Mouse (Mus musculus): ENCODE measurements around the gene Cdkn3. TPM values are rescaled to one million over a fixed set of nuclear protein-coding genes. Genes with fewer than 3 reads are reported as not detected.
A peak's percentile ranks its signal among the peaks of the same experiment; 100 is the strongest.
"Not testable (repeated sequence)": the region's sequence is repeated elsewhere in the genome, so short reads cannot be mapped to it uniquely, and the experiment has no call there.

Gene Cdkn3
- total RNA-seq, 2 experiments from 2014 or later = 2.9 to 4.8 TPM

DNA sequence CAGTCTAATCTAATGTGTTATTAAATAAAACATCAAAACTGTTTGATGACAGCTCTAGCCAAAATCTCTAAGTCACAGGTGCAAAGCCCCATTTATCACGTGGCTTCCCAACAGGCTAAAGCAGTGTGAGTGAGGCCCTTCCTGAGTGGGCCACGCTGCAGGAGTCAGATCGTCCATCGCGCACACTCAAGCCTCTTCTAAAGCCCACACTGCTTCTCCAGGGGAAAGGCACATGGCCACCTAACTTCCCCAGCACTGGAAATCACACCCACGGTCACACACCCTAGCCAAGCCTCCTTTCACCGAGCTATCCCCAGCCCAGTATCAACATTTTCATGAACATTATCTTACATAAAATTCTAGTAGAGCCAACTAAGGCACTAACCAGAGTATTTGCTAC is 20.7 kb downstream of the Cdkn3 start:
- no peak for DNase-seq
- intact Hi-C loops (cut with DNase I) = no loop called here

DNA sequence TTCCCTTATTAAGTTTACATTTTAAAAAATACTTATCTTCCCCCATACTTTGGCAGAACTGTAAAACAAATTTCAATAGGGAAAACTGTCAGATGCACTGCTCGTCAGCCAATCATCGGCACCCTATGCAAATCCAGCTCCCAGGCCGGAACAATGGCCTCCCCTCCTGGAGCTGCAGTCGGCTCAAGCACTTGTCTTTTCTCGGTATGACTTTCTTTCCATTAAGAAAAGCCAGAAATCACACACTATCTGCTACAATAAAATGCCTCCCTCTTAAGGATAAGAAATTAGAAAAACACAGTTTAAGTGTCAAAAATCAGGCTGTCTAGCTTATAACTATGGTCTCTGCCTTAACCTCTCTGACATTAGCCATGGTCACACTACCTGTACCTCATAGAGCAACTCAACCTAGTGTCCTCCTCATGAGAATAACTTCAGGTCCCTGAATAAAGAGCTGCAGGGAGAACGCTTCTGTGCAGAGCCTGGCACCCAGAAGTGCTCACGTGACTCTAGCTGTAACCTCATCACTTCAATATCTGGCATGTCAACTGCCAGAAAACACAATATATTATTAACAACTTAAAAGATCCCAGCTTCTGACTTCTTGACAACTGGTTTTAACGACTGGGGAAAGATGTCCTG is 22.0 kb downstream of the Cdkn3 start:
- DNase-seq = no peak
- intact Hi-C loops (cut with DNase I) = no loop called here

DNA sequence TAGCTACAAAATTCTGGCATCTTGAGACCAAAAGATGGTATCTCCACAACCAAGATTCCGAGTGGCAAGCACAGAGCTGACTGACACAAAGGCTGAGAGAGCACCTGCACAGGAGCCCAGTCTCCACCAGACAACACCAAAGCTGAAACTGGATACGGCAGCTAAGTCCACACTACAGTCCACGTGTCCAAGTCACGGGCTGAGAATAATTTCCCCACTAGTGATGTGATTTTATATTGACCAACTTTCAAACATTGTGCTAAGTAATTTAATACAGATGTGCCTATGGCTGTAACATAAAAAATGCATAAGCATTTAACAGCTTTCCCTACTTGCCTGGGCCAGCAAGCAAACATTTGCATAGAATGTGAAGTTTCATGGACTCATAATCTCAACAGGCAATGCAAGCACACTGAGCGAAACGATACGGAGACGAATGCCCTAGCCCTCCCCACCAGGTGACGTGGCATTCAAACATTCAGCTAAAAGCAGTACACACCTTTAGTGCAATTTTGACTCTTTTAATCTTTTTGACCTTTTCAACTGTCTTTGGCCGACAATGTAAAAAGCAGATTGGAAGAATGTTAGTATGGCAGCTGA is 23.1 kb downstream of the Cdkn3 start:
- DNase-seq = no peak
- intact Hi-C loops (cut with DNase I) = no loop called here

DNA sequence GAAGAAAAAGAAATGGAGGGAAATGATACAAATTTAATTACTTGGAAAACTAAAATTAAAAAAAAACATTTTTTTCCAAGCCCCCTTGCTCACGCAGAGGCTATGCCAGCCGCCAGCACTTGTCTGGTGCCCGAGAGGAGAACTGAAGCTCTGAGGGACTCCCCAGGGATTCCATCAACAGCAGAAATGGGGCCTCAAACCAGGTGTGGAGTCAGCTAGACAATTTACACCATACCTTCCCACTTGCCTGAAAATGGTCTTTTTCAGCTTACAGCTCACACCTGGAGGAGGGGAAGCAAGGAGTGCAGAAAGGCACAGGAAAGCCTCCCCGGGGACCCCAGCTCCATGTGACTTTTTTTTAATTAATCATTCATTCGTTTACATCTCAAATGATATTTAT is 24.9 kb downstream of the Cdkn3 start:
- no peak for DNase-seq
- intact Hi-C loops (cut with DNase I) = no loop called here

DNA sequence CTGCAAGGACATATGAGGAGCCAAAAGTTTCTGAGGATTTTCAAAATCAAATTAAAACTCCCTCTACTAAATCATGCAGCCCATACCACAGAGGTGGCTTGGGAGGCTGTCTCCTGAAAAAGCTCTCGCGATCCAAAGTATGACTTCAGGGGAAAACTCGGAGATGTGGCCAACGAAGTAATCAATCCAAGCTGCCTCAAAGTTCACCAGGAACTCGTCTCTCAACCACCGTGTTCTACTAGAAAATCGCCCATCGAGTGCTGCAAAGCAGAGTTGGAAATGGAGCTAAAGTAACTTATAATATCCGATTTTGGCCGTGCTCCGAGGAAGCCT is 27.1 kb downstream of the Cdkn3 start:
- no peak for DNase-seq
- intact Hi-C loops (cut with DNase I) = no loop called here

DNA sequence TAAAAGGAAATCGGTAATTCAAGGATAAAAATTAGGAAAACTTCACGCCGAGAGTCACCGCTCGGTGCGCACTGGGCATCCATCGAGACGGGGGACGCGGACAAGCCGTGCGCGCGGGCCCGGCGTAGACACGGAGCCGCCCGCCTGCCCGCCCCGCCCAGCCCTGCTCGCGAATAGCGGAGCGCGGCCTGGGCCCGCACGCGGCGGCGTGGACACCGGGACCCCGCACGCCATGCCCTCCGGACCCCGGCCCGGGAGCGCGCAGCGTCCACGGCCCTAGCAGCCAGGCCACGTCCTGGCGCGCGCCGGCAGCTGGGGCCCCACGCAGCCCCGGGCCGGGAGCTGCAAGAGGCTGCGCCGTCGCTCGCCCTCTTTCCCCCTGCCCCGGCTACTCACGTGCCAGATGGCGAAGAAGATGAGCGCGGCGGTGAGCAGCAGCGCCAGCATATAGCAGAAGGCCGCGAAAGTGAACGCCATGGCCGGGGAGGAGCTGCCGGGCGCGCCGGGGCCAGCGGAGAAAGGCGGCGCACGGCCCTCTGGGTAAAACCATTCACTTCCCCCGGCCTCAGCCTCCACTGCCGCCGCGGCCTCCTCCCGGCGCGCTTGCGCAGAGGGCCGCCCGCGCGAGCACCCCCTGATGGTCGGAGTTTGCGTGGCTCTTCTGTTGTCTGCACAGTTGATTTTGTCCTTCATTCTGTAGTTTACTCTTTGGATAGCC is 27.6 kb downstream of the Cdkn3 start, which contains the start of gene Cnih1:
Cnih1 (minus strand) TSS at position 625 of the 718 bp plus-strand sequence.
- intact Hi-C loops (cut with DNase I) = no loop called here
- peak; percentile 95 for DNase-seq

DNA sequence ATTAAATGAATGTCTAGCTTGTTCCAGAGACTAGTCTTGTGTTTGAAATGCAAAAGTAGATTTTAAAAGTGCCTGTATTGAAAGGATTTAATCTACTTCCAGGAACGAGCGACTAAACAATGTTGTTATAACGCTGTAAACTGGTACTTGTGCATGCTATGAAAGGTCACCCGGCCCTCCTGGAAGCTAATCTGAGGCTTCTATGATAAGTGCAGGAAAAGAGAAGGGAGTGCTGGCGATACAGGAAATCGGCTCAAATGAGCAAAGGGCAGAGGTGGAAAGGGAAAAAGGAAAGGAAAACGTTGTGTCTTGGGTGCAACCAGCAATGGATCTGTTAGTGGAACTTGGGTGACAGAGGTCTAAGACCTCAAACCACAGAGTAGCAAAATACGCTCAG is 28.2 kb downstream of the Cdkn3 start:
- DNase-seq = peak in 1 of 2 experiments; percentile 18
- intact Hi-C loops (cut with DNase I) = no loop called here

DNA sequence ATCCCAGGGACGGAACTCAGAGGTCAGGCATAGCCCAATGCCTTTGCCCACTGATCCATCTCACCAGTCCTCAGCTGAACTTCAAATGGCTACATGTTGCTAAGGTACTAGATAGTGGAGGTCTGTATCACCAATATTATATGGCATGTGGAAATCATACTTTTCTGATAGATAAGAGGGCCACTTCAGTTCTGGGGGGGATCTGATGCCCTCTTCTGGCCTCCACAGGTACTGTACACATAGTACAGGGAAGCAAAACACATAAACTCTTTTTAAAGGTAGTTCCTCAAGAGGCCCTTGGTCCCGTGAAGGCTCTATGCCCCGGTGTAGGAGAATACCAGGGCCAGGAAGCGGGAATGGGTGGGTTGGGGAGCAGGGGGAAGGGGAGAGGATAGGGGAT is 30.0 kb downstream of the Cdkn3 start:
- intact Hi-C loops (cut with DNase I) = no loop called here

DNA sequence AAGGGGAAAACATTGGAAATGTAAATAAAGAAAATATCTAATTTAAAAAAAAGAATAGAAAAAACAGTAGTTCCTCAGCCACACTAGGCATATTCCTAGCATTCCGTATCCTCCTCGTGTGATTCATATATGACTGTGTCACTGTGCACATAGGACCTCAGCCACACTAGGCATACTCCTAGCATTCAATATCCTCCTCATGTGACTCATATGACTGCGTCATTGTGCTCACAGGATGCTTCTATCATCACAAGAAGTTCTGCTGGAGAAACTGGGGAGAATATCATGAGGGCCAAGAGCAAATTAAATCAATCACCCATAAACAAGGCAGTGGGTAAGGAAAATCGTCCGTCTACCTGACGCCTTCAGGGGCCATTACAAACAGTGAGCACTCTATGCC is 30.4 kb downstream of the Cdkn3 start:
- intact Hi-C loops (cut with DNase I) = no loop called here
- DNase-seq = no peak

More for the DNA sequence above, 30.0 kb downstream of the Cdkn3 start:
- DNase-seq = no peak

DNA sequence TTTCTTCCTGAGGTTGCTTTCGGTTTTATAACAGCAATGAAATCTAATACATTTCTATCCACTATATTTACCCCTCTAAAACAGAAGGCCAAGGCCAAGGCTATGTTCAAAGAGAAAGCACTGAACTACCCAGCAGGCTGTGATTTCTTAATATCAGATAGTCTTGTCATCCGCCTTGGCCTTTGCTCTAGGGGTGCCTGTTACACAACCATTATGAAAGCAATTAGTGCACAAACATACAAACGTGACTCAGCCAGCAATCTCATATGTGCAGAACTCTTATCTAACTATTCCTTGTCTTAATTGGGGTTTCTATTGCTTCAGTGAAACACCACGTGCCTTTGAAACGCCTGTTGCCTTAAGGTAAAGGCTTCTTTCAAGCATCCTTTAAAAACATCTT is 33.8 kb downstream of the Cdkn3 start:
- no peak for DNase-seq
- intact Hi-C loops (cut with DNase I) = no loop called here

DNA sequence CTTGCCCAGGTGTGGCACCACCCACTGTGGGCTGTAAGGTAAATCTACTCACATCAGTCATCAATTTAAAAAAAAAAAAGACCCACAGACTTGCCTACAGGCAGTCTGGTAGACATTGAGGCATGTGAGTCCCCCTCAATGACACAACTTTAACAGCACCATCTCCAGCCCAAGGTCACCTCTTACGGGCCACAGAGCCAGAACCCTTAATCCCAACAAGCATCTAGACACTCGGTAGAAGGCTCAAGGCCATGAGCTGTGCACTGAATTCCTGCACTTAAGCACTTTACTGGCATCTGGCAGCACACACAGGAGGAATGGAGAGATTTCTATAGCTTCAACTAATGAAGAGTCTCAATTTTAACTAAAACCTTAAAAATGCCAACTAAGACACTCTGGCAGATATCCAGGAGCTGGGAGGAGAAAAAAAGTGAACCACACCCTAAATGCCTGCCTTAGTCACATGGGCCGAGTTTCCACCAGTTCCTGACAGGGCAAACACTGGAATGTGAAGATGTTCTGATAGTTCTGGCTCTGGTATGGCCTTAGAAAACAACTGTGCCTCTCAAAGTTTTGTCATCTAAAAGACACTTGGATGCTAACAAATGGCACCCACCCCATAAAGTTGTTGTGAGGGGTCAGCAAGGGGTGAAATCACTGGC is 40.5 kb downstream of the Cdkn3 start:
- intact Hi-C loops (cut with DNase I) = no loop called here
- DNase-seq = no peak

DNA sequence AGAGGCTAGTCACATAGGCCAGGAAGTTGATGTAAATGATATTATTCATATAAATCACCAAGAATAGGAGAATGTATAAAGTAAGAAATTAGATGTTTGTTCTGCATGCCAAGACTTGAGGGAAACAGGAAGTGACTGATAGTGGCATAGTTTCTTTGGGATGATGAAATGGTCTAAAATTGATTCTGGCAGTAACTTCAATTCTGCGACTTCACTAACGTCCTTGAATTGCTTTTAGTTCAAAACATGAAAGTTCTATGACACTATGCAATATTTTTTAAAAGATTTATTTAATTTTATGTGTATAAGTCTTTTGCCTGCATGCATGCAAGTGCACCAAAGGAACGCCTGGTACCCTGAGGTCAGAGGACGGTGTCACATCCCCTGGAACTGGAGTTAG is 42.9 kb downstream of the Cdkn3 start:
- DNase-seq = no peak
- intact Hi-C loops (cut with DNase I) = no loop called here

DNA sequence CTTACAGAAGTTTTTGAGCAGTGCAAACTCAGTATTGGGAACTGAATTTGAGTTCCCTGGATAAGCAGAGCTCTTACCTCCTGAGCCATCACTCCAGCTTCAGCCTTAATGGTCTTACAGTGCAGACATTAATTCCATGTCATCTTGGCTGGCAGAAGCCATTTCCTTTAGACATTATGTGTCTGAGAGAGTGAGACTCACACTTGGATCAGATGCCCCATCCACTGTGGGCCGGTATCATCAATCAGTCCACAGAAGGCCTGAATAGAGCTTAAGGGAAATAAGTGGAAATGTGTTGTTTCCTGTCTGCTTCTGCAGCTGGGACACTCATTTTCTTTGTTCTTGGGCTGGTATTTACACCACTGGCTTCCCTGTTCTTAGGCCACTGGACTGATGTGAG is 43.5 kb downstream of the Cdkn3 start:
- intact Hi-C loops (cut with DNase I) = no loop called here
- DNase-seq = no peak

DNA sequence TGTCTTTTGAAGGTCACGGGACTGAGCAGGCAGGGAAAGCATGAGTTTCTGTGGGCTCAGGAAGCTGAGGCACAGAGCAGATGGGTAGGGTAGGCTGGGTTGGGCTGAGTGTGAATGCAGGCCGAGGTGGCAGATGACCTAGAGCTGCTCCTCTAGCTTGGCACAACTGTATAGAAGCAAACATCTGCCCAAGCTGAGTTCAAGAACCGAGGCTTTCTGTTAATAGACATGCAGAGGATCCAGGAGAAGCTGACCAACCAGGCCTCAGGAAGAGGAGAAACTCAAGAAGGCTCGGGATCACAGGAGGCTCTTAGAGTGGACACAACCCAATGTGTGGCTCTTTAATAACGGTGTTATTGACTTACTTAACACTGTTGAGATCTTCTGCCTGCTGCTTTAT is 45.8 kb downstream of the Cdkn3 start:
- DNase-seq = no peak
- intact Hi-C loops (cut with DNase I) = no loop called here

DNA sequence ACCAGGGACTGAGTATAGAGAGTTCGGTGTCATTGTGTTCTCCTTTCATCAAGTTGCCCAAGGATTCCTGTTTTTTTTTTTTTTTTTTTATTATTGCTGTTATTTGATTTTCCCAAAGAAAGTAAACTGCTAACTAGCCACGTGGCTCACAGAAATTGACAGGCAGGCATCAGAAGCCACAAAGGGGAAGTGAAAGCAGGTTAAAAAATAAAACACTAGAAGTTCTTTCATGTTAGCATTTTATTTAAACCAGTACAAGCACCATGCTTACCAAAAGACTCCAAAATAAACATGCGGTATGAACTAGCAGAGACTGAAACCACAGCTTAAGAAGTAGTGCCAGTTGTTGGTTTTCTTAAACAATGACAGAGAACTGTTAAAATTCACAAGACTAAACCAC is 47.6 kb downstream of the Cdkn3 start:
- no peak for DNase-seq
- intact Hi-C loops (cut with DNase I) = no loop called here

DNA sequence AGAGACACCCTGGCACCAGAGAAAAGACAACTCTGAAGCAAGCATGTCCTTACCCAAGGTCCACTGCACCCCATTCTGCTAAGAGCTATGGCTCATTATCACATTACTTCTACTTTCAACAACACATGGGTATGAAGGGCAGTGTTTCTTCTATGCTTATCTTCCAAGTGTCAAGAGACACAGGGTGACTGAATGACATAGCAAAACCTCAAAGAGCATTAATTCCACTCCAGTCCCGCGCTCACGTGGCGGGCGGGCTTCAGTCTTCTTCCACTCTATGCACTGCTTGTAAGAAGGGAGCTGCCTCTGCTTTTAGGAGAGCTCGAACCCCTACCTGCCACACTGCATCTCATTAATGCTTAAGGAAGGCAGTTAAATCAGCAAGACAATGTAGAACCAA is 55.3 kb downstream of the Cdkn3 start:
- intact Hi-C loops (cut with DNase I) = no loop called here
- DNase-seq = no peak

DNA sequence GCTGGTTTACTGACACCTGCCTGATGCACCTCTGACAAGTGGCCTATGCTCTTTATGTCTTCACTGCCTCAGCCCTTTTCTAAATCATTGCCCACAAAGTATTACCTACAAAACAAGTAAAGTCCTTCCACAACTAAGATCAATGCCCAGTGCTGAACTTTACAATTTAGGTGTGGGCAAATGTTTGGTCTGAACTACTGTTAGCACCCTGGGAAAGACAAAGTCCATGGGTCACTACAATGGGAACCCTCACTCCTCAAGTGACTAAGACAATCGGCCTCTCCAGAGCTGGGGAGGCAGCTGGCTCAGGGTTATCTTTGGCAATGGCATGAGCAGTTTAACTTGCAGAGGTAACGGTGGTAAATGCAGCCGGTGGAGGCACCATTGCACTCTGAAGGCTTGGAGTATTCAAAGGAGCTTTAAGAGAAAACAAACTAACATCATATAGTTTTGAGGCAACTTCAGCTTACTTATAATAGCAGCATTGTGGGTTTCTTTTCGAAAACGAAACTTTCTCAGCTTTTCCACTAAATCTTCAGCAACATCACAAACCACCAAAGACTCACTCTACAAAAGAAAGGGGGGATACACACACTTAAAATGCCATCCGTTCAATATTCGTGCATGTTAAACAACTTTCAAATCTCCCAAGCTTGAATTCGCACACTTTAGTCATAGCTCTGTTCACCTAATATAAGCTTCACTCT is 56.7 kb downstream of the Cdkn3 start:
- no peak for DNase-seq
- intact Hi-C loops (cut with DNase I) = no loop called here

DNA sequence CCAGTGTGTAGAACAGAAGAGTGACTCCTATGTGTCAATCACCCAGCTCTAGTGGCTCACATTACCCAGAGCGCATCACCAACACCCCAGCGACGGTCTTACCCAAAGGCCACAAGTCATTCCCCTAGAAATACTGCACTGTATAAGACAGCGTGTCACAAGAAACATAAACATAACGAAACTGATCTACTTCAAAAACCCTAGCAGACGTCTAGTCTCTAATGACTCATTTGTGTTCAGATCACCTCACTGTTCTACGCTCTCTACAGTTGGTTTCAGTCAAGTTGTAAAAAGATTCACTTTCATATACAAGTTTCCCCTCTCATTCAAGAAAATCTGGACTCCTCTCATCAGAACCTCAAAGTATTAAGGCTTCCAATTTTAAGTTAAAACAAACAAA is 58.4 kb downstream of the Cdkn3 start:
- DNase-seq = no peak
- intact Hi-C loops (cut with DNase I) = no loop called here

DNA sequence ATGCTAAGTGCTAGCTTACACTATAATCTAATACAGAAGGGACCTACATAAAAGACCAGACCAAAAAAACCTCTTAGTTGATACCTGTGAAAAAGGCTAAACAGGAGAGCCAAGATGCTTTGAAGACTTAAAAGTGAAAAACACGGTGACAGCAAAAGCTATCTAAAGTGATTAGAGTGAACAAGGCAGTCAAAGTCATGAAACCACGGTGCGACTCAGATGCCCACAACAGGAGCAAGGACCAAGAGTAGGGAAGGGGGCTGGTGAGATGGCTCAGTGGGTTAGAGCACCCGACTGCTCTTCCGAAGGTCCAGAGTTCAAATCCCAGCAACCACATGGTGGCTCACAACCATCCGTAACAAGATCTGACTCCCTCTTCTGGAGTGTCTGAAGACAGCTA is 59.6 kb downstream of the Cdkn3 start:
- intact Hi-C loops (cut with DNase I); DNase-seq: not testable (repeated sequence)
